Mouse (Mus musculus) testis, adult 2 months (tissue): ENCODE measurements at regions not wholly inside any gene's neighbourhood (a gene's known extent, or its start where the extent isn't known, plus 50 kb on each side); places are given as distances from the start of the nearest gene placed in this dataset.

Experiments
- CTCF ChIP-seq: fragments of 200-500 bp; IDR thresholded peaks from 2 replicates; pipeline ENCODE4 v1.5.1; 2012; ENCODE audit warnings: low read depth, mild to moderate bottlenecking, inconsistent platforms, low read length, moderate library complexity; ENCODE audit not compliant: control insufficient read depth, insufficient read depth, insufficient replicate concordance
- POLR2A ChIP-seq: fragments of 200-500 bp; IDR thresholded peaks from 2 replicates; pipeline ENCODE4 v1.6.1; 2012; ENCODE audit warnings: low read depth, mild to moderate bottlenecking, inconsistent platforms, low read length, moderate library complexity; ENCODE audit not compliant: control insufficient read depth

- TF ChIP-seq POLR2A, result no peak
- TF ChIP-seq CTCF, result no peak
These were observed 113.1 kb upstream of the Hnrnpa3 start for GRCm38 (mm10) chr2:75545971-75546370.
